ENCODE assay signal across 7 mouse cellular contexts in the genomic region with DNA sequence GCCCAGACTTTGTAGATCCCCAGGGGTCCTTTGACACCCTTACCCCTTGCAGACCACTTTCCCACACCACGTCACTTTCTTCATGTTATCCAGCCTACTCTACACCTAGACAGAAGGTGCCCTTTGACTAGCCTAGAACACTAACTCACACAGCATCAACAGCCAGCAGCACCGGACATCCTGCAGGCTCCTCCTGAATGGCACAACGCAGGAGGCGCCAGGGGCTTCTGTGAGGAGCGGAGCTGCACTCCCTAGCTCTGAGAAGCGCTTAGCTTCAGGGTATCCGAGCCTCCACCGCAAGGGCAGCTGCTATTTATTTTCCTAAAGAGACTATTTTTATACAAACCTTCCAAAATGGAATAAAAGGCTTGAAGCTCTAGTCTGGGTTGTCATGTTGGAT. TPM values are rescaled to one million over a fixed set of nuclear protein-coding genes. Genes with fewer than 3 reads are reported as not detected.
A peak's percentile ranks its signal among the peaks of the same experiment; 100 is the strongest.
DNase-seq lines count a peak whose midpoint lies in the region; ATAC-seq and TF ChIP-seq lines count a peak whose summit lies in the region.

No protein-coding gene starts in this region.

- no peak for TF ChIP-seq CTCF in lung, embryonic 14.5 days (IDR thresholded peaks at IDR 0.05; ENCODE audit: low read depth)

- no peak for ATAC-seq in lung, embryonic 14.5 days (ENCODE audit: insufficient read depth)
- ATAC-seq in forebrain, embryonic 12.5 days (ENCODE audit: low FRiP score), result no peak
- ATAC-seq in limb, embryonic 13.5 days (ENCODE audit: low FRiP score, low read depth), result no peak
- no peak for ATAC-seq in stomach, embryonic 14.5 days (ENCODE audit: insufficient number of reproducible peaks, insufficient read depth, low FRiP score, low read depth)

- peak overlapping the region; percentile 43; the same call in 1 of the 2 replicates for H3K27ac ChIP-seq in lung, embryonic 14.5 days (ENCODE audit: low read depth)
- no peak overlapping the region for H3K27ac ChIP-seq in forebrain, embryonic 12.5 days
- H3K27ac ChIP-seq in limb, embryonic 13.5 days, result no peak overlapping the region
- peak overlapping the region; percentile 58; the same call in 1 of the 2 replicates for H3K27ac ChIP-seq in stomach, embryonic 14.5 days (ENCODE audit: low read length)

- H3K36me3 ChIP-seq in lung, embryonic 14.5 days (ENCODE audit: insufficient read depth), result peaks cover 10% of the 10 kb centered on the region
- H3K36me3 ChIP-seq in forebrain, embryonic 12.5 days (replicated peaks), result peaks cover 11% of the 10 kb centered on the region; the same call in 1 of the 2 replicates
- H3K36me3 ChIP-seq in limb, embryonic 13.5 days, result peaks cover 13% of the 10 kb centered on the region
- 0 out of 2 replicates have a peak, but pooled peaks cover 6% of the 10 kb centered on the region for H3K36me3 ChIP-seq in stomach, embryonic 14.5 days (ENCODE audit: control insufficient read depth, insufficient read depth, low read length)

- 54% methylated on average over 8 of the region's 8 CpGs for WGBS in lung, embryonic 14.5 days
- WGBS in forebrain, embryonic 12.5 days, result 66% methylated on average over 8 of the region's 8 CpGs
- WGBS in limb, embryonic 13.5 days, result 70% methylated on average over 8 of the region's 8 CpGs
- WGBS in stomach, embryonic 14.5 days, result 50% methylated on average over 8 of the region's 8 CpGs

- H3K27me3 ChIP-seq in lung, embryonic 14.5 days (ENCODE audit: insufficient read depth, low read length), result 0 out of 2 replicates have a peak, but pooled peaks cover 4% of the 10 kb centered on the region
- H3K27me3 ChIP-seq in forebrain, embryonic 12.5 days, result peaks cover 32% of the 10 kb centered on the region
- H3K27me3 ChIP-seq in limb, embryonic 13.5 days, result peaks cover 4% of the 10 kb centered on the region
- H3K27me3 ChIP-seq in stomach, embryonic 14.5 days (ENCODE audit: control insufficient read depth, insufficient read depth, low read length), result no peaks in the 10 kb centered on the region

- H3K9me3 ChIP-seq in lung, embryonic 14.5 days (ENCODE audit: low read depth, low read length), result no peaks in the 10 kb centered on the region
- H3K9me3 ChIP-seq in forebrain, embryonic 12.5 days, result no peaks in the 10 kb centered on the region
- no peaks in the 10 kb centered on the region for H3K9me3 ChIP-seq in limb, embryonic 13.5 days
- no peaks in the 10 kb centered on the region for H3K9me3 ChIP-seq in stomach, embryonic 14.5 days (ENCODE audit: control insufficient read depth, low read depth, low read length)

- H3K4me1 ChIP-seq in lung, embryonic 14.5 days (ENCODE audit: insufficient read depth), result peaks cover 4% of the 10 kb centered on the region
- peaks cover 34% of the 10 kb centered on the region for H3K4me1 ChIP-seq in forebrain, embryonic 12.5 days
- peaks cover 32% of the 10 kb centered on the region for H3K4me1 ChIP-seq in limb, embryonic 13.5 days
- peaks cover 24% of the 10 kb centered on the region for H3K4me1 ChIP-seq in stomach, embryonic 14.5 days (ENCODE audit: control insufficient read depth, insufficient read depth, low read length)

- peak overlapping the region; percentile 78 for H3K9ac ChIP-seq in lung, embryonic 14.5 days
- H3K9ac ChIP-seq in forebrain, embryonic 12.5 days, result no peak overlapping the region; the same call in 1 of the 2 replicates
- H3K9ac ChIP-seq in limb, embryonic 13.5 days, result peak overlapping the region; percentile 87; the same call in 1 of the 2 replicates
- H3K9ac ChIP-seq in stomach, embryonic 14.5 days (replicated peaks; ENCODE audit: low read depth, low read length), result peak overlapping the region; percentile 78; the same call in 1 of the 2 replicates

- peak overlapping the region; percentile 84 for H3K4me3 ChIP-seq in lung, embryonic 14.5 days (ENCODE audit: low read depth, low read length)
- peak overlapping the region; percentile 77 for H3K4me3 ChIP-seq in forebrain, embryonic 12.5 days (replicated peaks)
- peak overlapping the region; percentile 82 for H3K4me3 ChIP-seq in limb, embryonic 13.5 days
- peak overlapping the region; percentile 74 for H3K4me3 ChIP-seq in stomach, embryonic 14.5 days (ENCODE audit: low read depth, low read length)

- peak; percentile 23 for DNase-seq in lung, embryonic 14.5 days
- DNase-seq in lung, postnatal 36 days, result no peak
- DNase-seq in spleen, postnatal 36 days (ENCODE audit: low spot score in 2 of 2), result no peak
- no peak for DNase-seq in layer of hippocampus, adult 9-10 months (ENCODE audit: low spot score)

- peak overlapping the region; percentile 99 for H3K4me2 ChIP-seq in lung, embryonic 14.5 days
- peak overlapping the region; percentile 100 for H3K4me2 ChIP-seq in forebrain, embryonic 12.5 days
- peak overlapping the region; percentile 99 for H3K4me2 ChIP-seq in limb, embryonic 13.5 days (replicated peaks)
- H3K4me2 ChIP-seq in stomach, embryonic 14.5 days (replicated peaks; ENCODE audit: low read depth, low read length), result peak overlapping the region; percentile 99

RNA-seq across cellular contexts. Expression of a gene that starts 2.1 kb away (rescaled TPM):
- polyA plus RNA-seq in lung, embryonic 14.5 days (2014; fragmentation: Nextera tagmentation; extraction: Ambion mirVana), result 9.0 and 10.0 TPM in 2 replicates
- polyA plus RNA-seq in forebrain, embryonic 12.5 days (2016; fragmentation: Nextera tagmentation; extraction: Ambion mirVana), result 8.0 and 9.0 TPM in 2 replicates
- 6.2 and 7.0 TPM in 2 replicates for polyA plus RNA-seq in limb, embryonic 13.5 days (2015; fragmentation: Nextera tagmentation; extraction: Ambion mirVana)
- polyA plus RNA-seq in stomach, embryonic 14.5 days (2014; fragmentation: Nextera tagmentation; extraction: Ambion mirVana), result 6.8 and 7.8 TPM in 2 replicates

RNA-seq across cellular contexts. Expression of a gene that starts 4.8 kb away (rescaled TPM):
- 101 and 104 TPM in 2 replicates for polyA plus RNA-seq in lung, embryonic 14.5 days (2014; fragmentation: Nextera tagmentation; extraction: Ambion mirVana)
- 122 and 128 TPM in 2 replicates for polyA plus RNA-seq in forebrain, embryonic 12.5 days (2016; fragmentation: Nextera tagmentation; extraction: Ambion mirVana)
- polyA plus RNA-seq in limb, embryonic 13.5 days (2015; fragmentation: Nextera tagmentation; extraction: Ambion mirVana), result 129 and 131 TPM in 2 replicates
- polyA plus RNA-seq in stomach, embryonic 14.5 days (2014; fragmentation: Nextera tagmentation; extraction: Ambion mirVana), result 126 and 130 TPM in 2 replicates

RNA-seq across cellular contexts. Expression of a gene that starts 8.2 kb away (rescaled TPM):
- not detected in 2 replicates for polyA plus RNA-seq in lung, embryonic 14.5 days (2014; fragmentation: Nextera tagmentation; extraction: Ambion mirVana)
- not detected in 2 replicates for polyA plus RNA-seq in forebrain, embryonic 12.5 days (2016; fragmentation: Nextera tagmentation; extraction: Ambion mirVana)
- polyA plus RNA-seq in limb, embryonic 13.5 days (2015; fragmentation: Nextera tagmentation; extraction: Ambion mirVana), result not detected in 2 replicates
- not detected in 2 replicates for polyA plus RNA-seq in stomach, embryonic 14.5 days (2014; fragmentation: Nextera tagmentation; extraction: Ambion mirVana)

RNA-seq across cellular contexts. Expression of a gene that starts 12.7 kb away (rescaled TPM):
- polyA plus RNA-seq in lung, embryonic 14.5 days (2014; fragmentation: Nextera tagmentation; extraction: Ambion mirVana), result 1.0 and 1.8 TPM in 2 replicates
- polyA plus RNA-seq in forebrain, embryonic 12.5 days (2016; fragmentation: Nextera tagmentation; extraction: Ambion mirVana), result 3.1 and 3.7 TPM in 2 replicates
- polyA plus RNA-seq in limb, embryonic 13.5 days (2015; fragmentation: Nextera tagmentation; extraction: Ambion mirVana), result 1.7 and 2.3 TPM in 2 replicates
- polyA plus RNA-seq in stomach, embryonic 14.5 days (2014; fragmentation: Nextera tagmentation; extraction: Ambion mirVana), result 1.5 and 2.3 TPM in 2 replicates

RNA-seq across cellular contexts. Expression of a gene that starts 18.2 kb away (rescaled TPM):
- 178 and 192 TPM in 2 replicates for polyA plus RNA-seq in lung, embryonic 14.5 days (2014; fragmentation: Nextera tagmentation; extraction: Ambion mirVana)
- polyA plus RNA-seq in forebrain, embryonic 12.5 days (2016; fragmentation: Nextera tagmentation; extraction: Ambion mirVana), result 40.2 and 41.9 TPM in 2 replicates
- 209 and 216 TPM in 2 replicates for polyA plus RNA-seq in limb, embryonic 13.5 days (2015; fragmentation: Nextera tagmentation; extraction: Ambion mirVana)
- 177 and 179 TPM in 2 replicates for polyA plus RNA-seq in stomach, embryonic 14.5 days (2014; fragmentation: Nextera tagmentation; extraction: Ambion mirVana)

Comparison
In these comparisons a context has a peak if more than half of its experiments do, and no peak if none do; other contexts are left out.
1. H3K27ac ChIP-seq: peak in lung, embryonic 14.5 days (single experiment) and stomach, embryonic 14.5 days (single experiment); none in forebrain, embryonic 12.5 days (single experiment) and limb, embryonic 13.5 days (single experiment).
2. Peak in every context shown above with its lines, with median percentiles within 50 percentile points of each other: H3K4me2 ChIP-seq and H3K4me3 ChIP-seq.